Mouse (Mus musculus) megakaryocyte, embryonic 14.5 days (primary cell): ENCODE measurements around the gene Cd248. TPM values are rescaled to one million over a fixed set of nuclear protein-coding genes. Genes with fewer than 3 reads are reported as not detected.

ENCODE experiments used
- H3K27me3 ChIP-seq: replicated peaks from 2 replicates; pipeline ENCODE3; 2012; ENCODE audit warnings: inconsistent platforms
- H3K36me3 ChIP-seq: replicated peaks from 2 replicates; pipeline ENCODE3; 2012; ENCODE audit warnings: low read length, inconsistent platforms, mixed read lengths
- H3K4me1 ChIP-seq: 2 replicates; pipeline ENCODE4 v1.6.1; 2012; ENCODE audit warnings: inconsistent platforms
- H3K4me3 ChIP-seq: replicated peaks from 2 replicates; pipeline ENCODE3; 2012; ENCODE audit warnings: moderate library complexity, mild to moderate bottlenecking, inconsistent platforms
- H3K9me3 ChIP-seq: 2 replicates; pipeline ENCODE4 v1.6.1; 2012; ENCODE audit warnings: inconsistent platforms
- FLI1 ChIP-seq: IDR thresholded peaks from 2 replicates; pipeline ENCODE4 v1.6.1; 2012; ENCODE audit warnings: low read length, inconsistent platforms, mixed read lengths
- GATA1 ChIP-seq: IDR thresholded peaks from 3 replicates; pipeline ENCODE4 v1.6.1; 2012; ENCODE audit warnings: mixed read lengths, low read length, inconsistent platforms, borderline replicate concordance
- polyA plus RNA-seq: library from polyadenylated mRNA; stranded (reverse); fragments of >175 nt; gene quantifications from 2 replicates; pipeline ENCODE4 v1.2.3, GENCODE M21; 2012; ENCODE audit warnings: low replicate concordance; ENCODE audit not compliant: insufficient read depth

The Cd248 gene
- polyA plus RNA-seq, 1 experiment: 0.74 TPM

DNA sequence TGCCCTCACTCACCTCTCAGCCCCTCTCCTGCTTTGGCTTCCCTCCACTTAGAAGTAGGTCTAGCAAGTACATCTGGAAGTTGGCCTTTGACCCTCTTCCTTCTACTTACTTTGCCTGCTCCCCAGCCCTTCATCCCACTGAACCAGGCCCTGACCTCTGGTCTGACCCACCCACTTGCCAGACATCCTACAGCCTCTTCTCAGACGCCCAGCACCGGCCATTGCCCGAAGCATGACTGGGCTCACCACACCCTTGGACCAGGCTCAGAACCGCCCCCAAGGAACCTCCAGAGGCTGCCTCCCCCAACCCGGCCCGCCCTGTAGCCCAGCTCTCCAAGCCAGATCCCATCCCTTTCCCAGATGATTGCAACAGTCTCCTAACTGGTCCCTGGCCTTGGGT is 5.4 kb upstream of the Cd248 start:
- H3K9me3 ChIP-seq: no peaks in the 10 kb centered on the region
- H3K36me3 ChIP-seq: no peaks in the 10 kb centered on the region
- TF ChIP-seq GATA1 (no peak), FLI1 (no peak)
- peaks cover 31% of the 10 kb centered on the region for H3K27me3 ChIP-seq
- no peak overlapping the region for H3K4me3 ChIP-seq
- H3K4me1 ChIP-seq: peaks cover 59% of the 10 kb centered on the region

DNA sequence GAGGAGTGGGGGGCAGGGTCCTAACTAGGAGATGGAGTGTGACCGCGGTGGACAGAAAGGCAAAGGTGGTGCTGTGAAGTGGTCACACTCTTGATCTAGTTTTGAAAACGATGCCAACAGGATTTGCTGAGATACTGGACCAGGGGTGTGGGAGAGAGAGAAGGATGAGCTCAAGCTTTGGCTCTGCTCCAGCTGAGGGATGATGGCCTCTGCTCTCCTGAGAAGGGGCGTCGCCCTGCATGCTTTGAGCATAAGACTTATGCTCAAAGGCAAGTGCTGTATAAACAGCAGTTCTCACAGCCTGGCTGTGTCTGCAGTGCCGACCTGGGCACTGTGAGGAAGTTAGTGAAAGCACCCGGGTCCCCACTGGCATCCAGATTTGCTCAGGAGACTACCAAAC is 2.8 kb upstream of the Cd248 start:
- TF ChIP-seq FLI1 (no peak), GATA1 (no peak)
- Histone ChIP-seq H3K27me3 (peaks cover 58% of the 10 kb centered on the region), H3K9me3 (no peaks in the 10 kb centered on the region), H3K4me1 (peaks cover 48% of the 10 kb centered on the region), H3K36me3 (no peaks in the 10 kb centered on the region), H3K4me3 (no peak overlapping the region)

DNA sequence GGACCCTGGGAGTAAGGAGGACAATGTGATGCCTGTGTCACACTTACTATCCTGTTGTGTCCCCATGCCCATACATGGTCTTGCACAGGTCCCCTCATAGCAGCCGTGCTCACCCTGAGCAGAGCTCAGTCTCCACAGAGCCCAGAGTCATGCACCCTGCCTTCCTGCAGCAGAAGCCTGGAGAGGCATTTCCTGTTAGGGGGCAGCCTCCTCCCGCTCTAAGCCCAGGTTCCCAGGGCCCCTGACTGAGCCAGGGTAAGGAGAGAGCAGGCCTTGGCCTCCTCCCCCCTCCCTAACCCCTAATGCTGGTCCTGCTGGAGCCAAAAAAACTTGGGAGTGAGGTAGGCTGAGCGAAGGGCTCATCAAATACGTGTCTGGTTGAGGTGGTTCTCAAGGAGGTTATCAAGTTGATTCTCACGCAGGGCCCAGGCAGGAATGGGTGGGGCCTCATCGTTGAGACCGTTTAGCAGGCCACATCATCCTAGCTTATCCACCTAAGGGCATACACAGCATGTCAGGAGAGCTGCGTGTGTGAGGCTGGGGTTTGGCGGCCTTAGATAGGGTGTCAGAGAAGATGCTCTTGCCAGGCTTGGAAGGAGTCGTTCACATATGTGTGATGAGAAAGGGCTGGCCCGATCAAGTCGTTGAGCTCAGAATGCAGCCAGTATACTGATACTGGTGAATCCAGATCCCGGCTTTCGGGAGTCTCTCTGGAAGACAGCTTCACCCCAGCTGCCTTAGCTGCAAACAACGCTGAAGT is 658 bp upstream of the Cd248 start:
- Histone ChIP-seq H3K36me3 (no peaks in the 10 kb centered on the region), H3K4me3 (peak overlapping the region; percentile 86), H3K27me3 (peaks cover 71% of the 10 kb centered on the region), H3K9me3 (no peaks in the 10 kb centered on the region), H3K4me1 (peaks cover 46% of the 10 kb centered on the region)
- no peak for TF ChIP-seq FLI1

DNA sequence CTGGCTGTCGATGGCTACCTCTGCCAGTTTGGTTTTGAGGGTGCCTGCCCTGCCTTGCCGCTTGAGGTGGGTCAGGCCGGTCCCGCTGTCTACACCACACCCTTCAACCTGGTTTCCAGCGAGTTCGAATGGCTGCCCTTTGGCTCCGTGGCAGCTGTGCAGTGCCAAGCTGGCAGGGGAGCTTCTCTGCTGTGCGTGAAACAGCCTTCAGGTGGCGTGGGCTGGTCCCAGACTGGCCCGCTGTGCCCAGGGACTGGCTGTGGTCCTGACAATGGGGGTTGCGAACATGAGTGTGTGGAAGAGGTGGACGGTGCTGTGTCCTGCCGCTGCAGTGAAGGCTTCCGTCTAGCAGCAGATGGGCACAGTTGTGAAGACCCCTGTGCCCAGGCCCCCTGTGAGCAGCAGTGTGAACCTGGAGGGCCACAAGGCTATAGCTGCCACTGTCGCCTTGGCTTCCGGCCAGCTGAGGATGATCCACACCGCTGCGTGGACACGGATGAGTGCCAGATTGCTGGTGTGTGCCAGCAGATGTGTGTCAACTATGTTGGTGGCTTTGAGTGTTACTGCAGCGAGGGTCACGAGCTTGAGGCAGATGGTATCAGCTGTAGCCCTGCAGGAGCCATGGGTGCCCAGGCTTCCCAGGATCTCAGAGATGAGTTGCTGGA is 824 bp downstream of the Cd248 start:
- H3K36me3 ChIP-seq: no peaks in the 10 kb centered on the region
- no peak for TF ChIP-seq FLI1
- no peak for TF ChIP-seq GATA1
- peak overlapping the region; percentile 86 for H3K4me3 ChIP-seq
- H3K27me3 ChIP-seq: peaks cover 68% of the 10 kb centered on the region
- H3K9me3 ChIP-seq: no peaks in the 10 kb centered on the region
- H3K4me1 ChIP-seq: peaks cover 58% of the 10 kb centered on the region

DNA sequence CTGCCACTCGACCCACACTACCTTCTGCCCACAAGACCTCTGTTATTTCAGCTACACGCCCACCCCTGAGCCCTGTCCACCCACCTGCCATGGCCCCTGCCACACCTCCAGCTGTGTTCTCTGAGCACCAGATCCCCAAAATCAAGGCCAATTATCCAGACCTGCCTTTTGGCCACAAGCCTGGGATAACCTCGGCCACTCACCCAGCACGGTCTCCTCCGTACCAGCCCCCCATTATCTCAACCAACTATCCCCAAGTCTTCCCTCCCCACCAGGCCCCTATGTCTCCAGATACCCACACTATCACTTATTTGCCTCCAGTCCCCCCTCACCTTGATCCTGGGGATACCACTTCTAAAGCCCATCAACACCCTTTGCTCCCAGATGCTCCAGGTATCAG is 1.6 kb downstream of the Cd248 start:
- H3K4me1 ChIP-seq: peaks cover 59% of the 10 kb centered on the region
- H3K27me3 ChIP-seq: peaks cover 72% of the 10 kb centered on the region
- H3K36me3 ChIP-seq: no peaks in the 10 kb centered on the region

DNA sequence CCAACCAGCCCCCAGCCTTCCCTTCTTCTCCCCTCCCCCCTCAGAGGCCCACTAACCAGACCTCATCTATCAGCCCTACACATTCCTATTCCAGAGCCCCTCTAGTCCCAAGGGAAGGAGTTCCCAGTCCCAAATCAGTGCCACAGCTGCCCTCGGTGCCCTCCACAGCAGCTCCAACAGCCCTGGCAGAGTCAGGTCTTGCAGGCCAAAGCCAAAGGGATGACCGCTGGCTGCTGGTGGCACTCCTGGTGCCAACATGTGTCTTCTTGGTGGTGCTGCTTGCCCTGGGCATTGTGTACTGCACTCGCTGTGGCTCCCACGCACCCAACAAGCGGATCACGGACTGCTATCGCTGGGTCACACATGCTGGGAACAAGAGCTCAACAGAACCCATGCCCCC is 2.1 kb downstream of the Cd248 start:
- H3K36me3 ChIP-seq: no peaks in the 10 kb centered on the region
- H3K4me3 ChIP-seq: no peak overlapping the region
- peaks cover 60% of the 10 kb centered on the region for H3K4me1 ChIP-seq
- no peaks in the 10 kb centered on the region for H3K9me3 ChIP-seq
- no peak for TF ChIP-seq GATA1
- no peak for TF ChIP-seq FLI1
- H3K27me3 ChIP-seq: peaks cover 71% of the 10 kb centered on the region

More for the DNA sequence above, 1.6 kb downstream of the Cd248 start:
- Histone ChIP-seq H3K4me3 (no peak overlapping the region), H3K9me3 (no peaks in the 10 kb centered on the region)
- TF ChIP-seq FLI1 (no peak), GATA1 (no peak)

DNA sequence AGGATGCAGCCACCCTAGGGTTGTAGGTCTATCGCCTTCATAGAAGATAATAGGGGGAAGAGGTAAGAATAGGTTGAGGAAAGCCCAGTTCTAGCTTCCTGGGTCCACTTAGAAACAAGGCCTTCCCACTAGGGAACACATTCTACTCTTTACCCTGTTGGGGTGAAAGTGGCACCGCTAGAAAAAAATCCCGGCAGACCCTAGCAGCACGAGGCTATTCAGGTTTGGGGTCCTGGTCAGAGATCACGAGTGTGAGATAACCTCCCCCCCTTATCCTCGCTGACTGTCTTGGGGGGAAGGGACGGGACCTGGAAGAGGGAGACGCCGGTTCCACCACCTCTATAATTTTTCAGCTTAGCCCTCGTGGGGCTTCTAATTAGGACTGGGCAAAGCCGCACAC is 3.2 kb downstream of the Cd248 start:
- Histone ChIP-seq H3K4me3 (no peak overlapping the region), H3K9me3 (no peaks in the 10 kb centered on the region), H3K27me3 (peaks cover 67% of the 10 kb centered on the region), H3K36me3 (no peaks in the 10 kb centered on the region), H3K4me1 (peaks cover 53% of the 10 kb centered on the region)
- TF ChIP-seq GATA1 (no peak), FLI1 (no peak)

DNA sequence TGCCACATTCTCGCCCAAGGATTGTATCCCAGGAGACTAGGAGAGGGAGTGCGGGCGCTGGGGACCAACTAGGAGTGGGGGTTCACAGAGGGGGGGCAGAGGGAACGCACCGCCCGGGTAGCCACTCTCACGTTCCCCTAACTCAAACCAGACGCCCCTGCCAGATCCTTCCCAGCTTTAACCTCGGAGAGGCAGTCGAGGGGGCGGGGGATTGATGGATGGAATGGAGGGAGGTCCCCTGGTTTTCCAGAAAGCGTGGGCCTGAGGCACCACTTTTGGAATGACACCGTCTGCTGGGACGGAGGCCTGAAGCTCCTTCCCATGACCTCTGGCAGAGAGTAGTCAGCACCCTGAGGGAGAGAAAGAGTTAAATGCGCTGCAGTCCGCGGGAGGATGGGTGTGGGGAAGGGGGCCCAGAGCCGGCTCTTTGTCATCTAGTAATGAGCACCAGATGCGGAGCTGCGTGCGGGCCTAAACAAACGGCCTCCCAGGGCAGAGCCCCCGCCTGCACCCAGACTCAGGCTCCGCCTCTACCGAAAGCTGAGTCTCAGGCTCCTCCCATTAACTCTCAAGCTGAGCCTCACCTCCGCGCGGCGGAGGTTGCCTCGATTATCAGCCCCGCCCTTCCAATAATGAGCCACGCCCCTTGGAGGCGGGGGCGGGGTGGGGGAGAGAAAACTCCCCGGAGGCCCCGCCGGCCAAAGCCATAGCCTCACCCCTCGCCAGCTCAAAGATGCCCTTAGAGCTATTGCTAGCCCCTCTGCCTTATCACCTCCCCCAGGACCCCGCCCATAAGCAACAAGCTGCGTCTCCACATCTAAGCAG is 3.9 kb downstream of the Cd248 start:
- Histone ChIP-seq H3K4me3 (peak overlapping the region; percentile 92), H3K9me3 (peaks cover 5% of the 10 kb centered on the region), H3K4me1 (peaks cover 52% of the 10 kb centered on the region), H3K27me3 (peaks cover 73% of the 10 kb centered on the region), H3K36me3 (no peaks in the 10 kb centered on the region)
- no peak for TF ChIP-seq GATA1
- no peak for TF ChIP-seq FLI1

DNA sequence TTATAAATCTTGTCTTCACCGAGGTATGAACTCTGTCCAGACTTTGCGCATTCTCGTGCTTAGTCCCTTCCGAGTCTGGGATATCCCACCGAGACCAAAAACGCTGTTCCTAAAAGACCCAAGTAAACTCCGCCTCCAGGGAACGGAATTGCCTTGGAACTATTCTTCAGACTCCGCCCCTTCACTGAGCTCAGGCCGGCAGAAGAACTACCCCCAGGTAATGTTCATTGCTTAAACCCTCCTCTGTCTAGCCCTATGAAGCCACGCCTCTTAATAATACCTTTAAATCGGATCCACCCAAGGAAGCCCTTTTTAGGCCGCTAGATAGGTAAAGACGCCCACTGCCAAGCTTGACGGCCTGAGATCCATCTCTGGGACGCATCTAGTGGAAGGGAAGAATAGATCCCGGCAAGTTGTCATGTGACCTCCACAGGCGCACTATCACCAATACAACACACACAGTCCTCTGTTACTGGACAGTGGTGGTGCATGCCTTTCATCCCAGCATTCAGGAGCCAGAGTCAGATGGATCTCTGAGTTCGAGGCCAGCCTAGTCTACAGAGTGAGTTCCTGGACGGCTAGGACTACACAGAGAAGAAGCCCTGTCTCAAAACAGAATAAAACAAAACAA is 4.6 kb downstream of the Cd248 start:
- Histone ChIP-seq H3K4me3 (peak overlapping the region; percentile 92), H3K27me3 (peaks cover 65% of the 10 kb centered on the region), H3K36me3 (no peaks in the 10 kb centered on the region), H3K9me3 (peaks cover 5% of the 10 kb centered on the region), H3K4me1 (peaks cover 44% of the 10 kb centered on the region)
- TF ChIP-seq FLI1 (no peak), GATA1 (no peak)

DNA sequence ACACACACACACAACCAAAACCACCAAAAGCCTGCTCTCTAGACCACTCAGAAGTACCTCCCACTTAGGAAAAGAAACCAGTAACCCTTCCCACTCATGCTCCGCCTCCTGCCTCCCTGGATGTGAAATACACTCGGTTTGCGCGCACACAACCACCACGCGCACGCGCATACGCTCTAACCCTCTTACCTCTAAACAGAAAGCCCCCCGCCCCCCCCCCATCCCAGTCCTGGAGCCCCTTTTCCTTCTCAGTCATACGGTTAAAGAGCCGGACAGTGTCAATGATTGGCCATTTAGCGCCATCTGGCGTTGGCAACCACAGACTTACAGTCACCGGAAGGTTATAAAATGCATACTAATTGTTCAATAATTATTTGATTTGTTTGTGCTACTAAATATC is 5.2 kb downstream of the Cd248 start:
- peak overlapping the region; percentile 92 for H3K4me3 ChIP-seq
- no peak for TF ChIP-seq GATA1
- no peak for TF ChIP-seq FLI1
- peaks cover 61% of the 10 kb centered on the region for H3K27me3 ChIP-seq
- H3K36me3 ChIP-seq: no peaks in the 10 kb centered on the region
- peaks cover 5% of the 10 kb centered on the region for H3K9me3 ChIP-seq
- H3K4me1 ChIP-seq: peaks cover 39% of the 10 kb centered on the region
